Mouse (Mus musculus) midbrain, postnatal 0 days (tissue): ENCODE data around the gene Dab2. TPM values are rescaled to one million over a fixed set of nuclear protein-coding genes. Genes with fewer than 3 reads are reported as not detected.

ENCODE experiments used
- ATAC-seq: fragments of 200-750 bp; cut with Nextera tagmentation; 2 replicates; pipeline ENCODE4 v1.8.0; 2017; ENCODE audit warnings: moderate number of reproducible peaks, mild to moderate bottlenecking, moderate TSS enrichment, moderate library complexity; ENCODE audit not compliant: low FRiP score
- DNase-seq: peaks from one replicate; pipeline ENCODE4 v3.0.0-alpha.2; 2015; ENCODE audit warnings: low spot score
- H3K27ac ChIP-seq: fragments of 300-500 bp; sonication (generic); 2 replicates; pipeline ENCODE4 v1.5.1; 2014; ENCODE audit warnings: low read depth, mild to moderate bottlenecking, low read length, mixed read lengths
- H3K27me3 ChIP-seq: fragments of 300-500 bp; sonication (generic); 2 replicates; pipeline ENCODE4 v1.6.1; 2014; ENCODE audit warnings: low read length, control low read depth, mixed read lengths; ENCODE audit not compliant: insufficient read depth
- H3K36me3 ChIP-seq: fragments of 300-500 bp; sonication (generic); 2 replicates; pipeline ENCODE4 v1.6.1; 2014; ENCODE audit warnings: low read length, control low read depth, mixed read lengths; ENCODE audit not compliant: insufficient read depth
- H3K4me1 ChIP-seq: fragments of 300-500 bp; sonication (generic); 2 replicates; pipeline ENCODE4 v1.6.1; 2014; ENCODE audit warnings: mild to moderate bottlenecking, control low read depth, antibody characterized with exemption, low read length, mixed read lengths; ENCODE audit not compliant: insufficient read depth
- H3K4me2 ChIP-seq: fragments of 300-500 bp; sonication (generic); 2 replicates; pipeline ENCODE4 v1.6.1; 2014; ENCODE audit warnings: low read depth, mild to moderate bottlenecking, low read length, mixed read lengths; ENCODE audit not compliant: poor library complexity, severe bottlenecking
- H3K4me3 ChIP-seq: fragments of 300-500 bp; sonication (generic); 2 replicates; pipeline ENCODE4 v1.5.1; 2014; ENCODE audit warnings: low read depth, mild to moderate bottlenecking, low read length, moderate library complexity
- H3K9ac ChIP-seq: fragments of 300-500 bp; sonication (generic); replicated peaks from 2 replicates; pipeline ENCODE4 v1.6.1; 2014; ENCODE audit warnings: mild to moderate bottlenecking, low read length, moderate library complexity, mixed read lengths; ENCODE audit not compliant: poor library complexity, severe bottlenecking
- H3K9me3 ChIP-seq: fragments of 300-500 bp; sonication (generic); 2 replicates; pipeline ENCODE4 v1.6.1; 2016; ENCODE audit warnings: low read length, control low read depth
- CTCF ChIP-seq: IDR thresholded peaks from 2 replicates; pipeline ENCODE4 v1.5.1; 2016; ENCODE audit warnings: antibody characterized with exemption, mild to moderate bottlenecking
- WGBS: fragments of 180-500 bp; shearing (Covaris S2); extraction: QIAGEN DNeasy Blood & Tissue Kit; methylation state at CpG from one replicate; pipeline ENCODE4 v1.1.7; 2014; 5-methylcytosine and 5-hydroxymethylcytosine counted together
- polyA plus RNA-seq: library from polyadenylated mRNA; unstranded; fragments of >200 nt; fragmentation: Nextera tagmentation; extraction: Ambion mirVana; gene quantifications from 2 replicates; pipeline ENCODE4 v1.2.1, GENCODE M21; 2015
- total RNA-seq: library from RNA; depleted of rRNA; stranded (reverse); fragments of >200 nt; gene quantifications from 2 replicates; pipeline ENCODE4 v1.2.3, GENCODE M21; 2014

Dab2 gene
- total and polyA plus RNA-seq, 2 experiments from 2014 or later, result 13.4 to 16.9 TPM

- Histone ChIP-seq H3K27me3 (no peaks in the 10 kb centered on the region), H3K4me2 (no peak overlapping the region), H3K4me3 (no peak overlapping the region), H3K27ac (no peak overlapping the region), H3K9ac (no peak overlapping the region), H3K36me3 (no peaks in the 10 kb centered on the region), H3K9me3 (no peaks in the 10 kb centered on the region), H3K4me1 (no peaks in the 10 kb centered on the region)
- no peak for TF ChIP-seq CTCF
- no peak for DNase-seq
- ATAC-seq, result no peak
- 89% methylated on average over 6 of the region's 6 CpGs for WGBS
Measured at GRCm38 (mm10) chr15:6398881-6399280, 99.3 kb downstream of the Dab2 start.

GRCm38 (mm10) chr15:6400115-6400514 is 100.5 kb downstream of the Dab2 start:
- Histone ChIP-seq H3K36me3 (no peaks in the 10 kb centered on the region), H3K9me3 (no peaks in the 10 kb centered on the region), H3K27me3 (no peaks in the 10 kb centered on the region), H3K4me3 (no peak overlapping the region), H3K4me2 (no peak overlapping the region), H3K27ac (no peak overlapping the region), H3K9ac (no peak overlapping the region), H3K4me1 (no peaks in the 10 kb centered on the region)
- no peak for TF ChIP-seq CTCF
- DNase-seq, result no peak
- 75% methylated on average over 8 of the region's 8 CpGs for WGBS
- ATAC-seq, result no peak

GRCm38 (mm10) chr15:6402433-6402832 is 102.8 kb downstream of the Dab2 start:
- TF ChIP-seq CTCF, result no peak
- DNase-seq (no peak), ATAC-seq (no peak)
- no peaks in the 10 kb centered on the region for H3K9me3 ChIP-seq
- 63% methylated on average over 2 of the region's 2 CpGs for WGBS
- H3K4me1 ChIP-seq, result no peaks in the 10 kb centered on the region
- H3K4me2 ChIP-seq, result no peak overlapping the region
- no peak overlapping the region for H3K4me3 ChIP-seq
- no peak overlapping the region for H3K9ac ChIP-seq
- H3K27me3 ChIP-seq, result no peaks in the 10 kb centered on the region
- no peaks in the 10 kb centered on the region for H3K36me3 ChIP-seq
- no peak overlapping the region for H3K27ac ChIP-seq

- no peaks in the 10 kb centered on the region for H3K27me3 ChIP-seq
- no peak for TF ChIP-seq CTCF
- H3K4me1 ChIP-seq, result no peaks in the 10 kb centered on the region
- H3K27ac ChIP-seq, result no peak overlapping the region
- DNase-seq (no peak), ATAC-seq (no peak)
- H3K4me3 ChIP-seq, result no peak overlapping the region
- no peak overlapping the region for H3K4me2 ChIP-seq
- WGBS, result 91% methylated on average over 5 of the region's 5 CpGs
- H3K9me3 ChIP-seq, result no peaks in the 10 kb centered on the region
- H3K9ac ChIP-seq, result no peak overlapping the region
- H3K36me3 ChIP-seq, result no peaks in the 10 kb centered on the region
Measured at GRCm38 (mm10) chr15:6404172-6404571, 104.6 kb downstream of the Dab2 start.

- H3K9ac ChIP-seq, result no peak overlapping the region
- no peaks in the 10 kb centered on the region for H3K27me3 ChIP-seq
- no peak overlapping the region for H3K4me3 ChIP-seq
- no peak overlapping the region for H3K27ac ChIP-seq
- ATAC-seq, result no peak
- WGBS, result 79% methylated on average over 6 of the region's 6 CpGs
- no peaks in the 10 kb centered on the region for H3K4me1 ChIP-seq
- no peaks in the 10 kb centered on the region for H3K9me3 ChIP-seq
- no peak for DNase-seq
- no peaks in the 10 kb centered on the region for H3K36me3 ChIP-seq
- H3K4me2 ChIP-seq, result no peak overlapping the region
- TF ChIP-seq CTCF, result no peak
Measured at GRCm38 (mm10) chr15:6406771-6407170, 107.2 kb downstream of the Dab2 start.

GRCm38 (mm10) chr15:6409031-6409430 is 109.4 kb downstream of the Dab2 start:
- no peaks in the 10 kb centered on the region for H3K27me3 ChIP-seq
- TF ChIP-seq CTCF, result no peak
- no peaks in the 10 kb centered on the region for H3K36me3 ChIP-seq
- no peak for DNase-seq
- no peaks in the 10 kb centered on the region for H3K9me3 ChIP-seq
- 84% methylated on average over 8 of the region's 8 CpGs for WGBS
- no peak overlapping the region for H3K4me2 ChIP-seq
- no peak overlapping the region for H3K9ac ChIP-seq
- ATAC-seq, result no peak
- H3K4me3 ChIP-seq, result no peak overlapping the region
- no peaks in the 10 kb centered on the region for H3K4me1 ChIP-seq
- no peak overlapping the region for H3K27ac ChIP-seq
